Mouse (Mus musculus) kidney, adult 10 weeks (tissue): ENCODE data around the gene Vamp4. TPM values are rescaled to one million over a fixed set of nuclear protein-coding genes. Genes with fewer than 3 reads are reported as not detected.

Experiments used
- polyA plus RNA-seq: library from polyadenylated mRNA; stranded (reverse); fragments of 350-450 nt; fragmentation: Illumina TruSeq; extraction: RNeasy Lipid Tissue Mini Kit (QIAGEN cat#74804); gene quantifications from one replicate; pipeline ENCODE4 v1.2.3, GENCODE M21; 2014; ENCODE audit warnings: low read depth, low replicate concordance

Gene Vamp4
- 117 TPM for polyA plus RNA-seq

GRCm38 (mm10) chr1:162570260-162570748, at the start of gene Vamp4:
Gene Vamp4, plus strand, starts transcription at chr1:162570515.

GRCm38 (mm10) chr1:162548016-162548916, 22.0 kb upstream of the Vamp4 start, which contains the start of gene Mettl13:
Gene Mettl13, minus strand, starts transcription at chr1:162548551.

GRCm38 (mm10) chr1:162639051-162639750, 68.9 kb downstream of the Vamp4 start, which contains the start of gene Myoc:
Gene Myoc, plus strand, starts transcription at chr1:162639155.

Other genes with a start within 250 kb of the Vamp4 start
- 17.5 TPM for gene Dnm3, start 92.5 kb upstream of the Vamp4 start, polyA plus RNA-seq
- gene Mettl13, start 22.0 kb upstream of the Vamp4 start, polyA plus RNA-seq = 1.7 TPM
- gene Myoc, start 68.6 kb downstream of the Vamp4 start, polyA plus RNA-seq = 0.20 TPM
- not detected for gene Myocos, start 87.7 kb downstream of the Vamp4 start, polyA plus RNA-seq
- gene Prrc2c, start 170.0 kb downstream of the Vamp4 start, polyA plus RNA-seq = 35.7 TPM
- 81.0 TPM for gene Fmo4, start 243.5 kb downstream of the Vamp4 start, polyA plus RNA-seq